ENCODE assay signal across 8 mouse cellular contexts in genomic region chr5:107901014-107901615, GRCm38 (mm10). TPM values are rescaled to one million over a fixed set of nuclear protein-coding genes. Genes with fewer than 3 reads are reported as not detected.
A peak's percentile ranks its signal among the peaks of the same experiment; 100 is the strongest.
DNase-seq lines count a peak whose midpoint lies in the region; ATAC-seq and TF ChIP-seq lines count a peak whose summit lies in the region.

No protein-coding gene starts in this region.

- TF ChIP-seq CTCF in G1E (IDR thresholded peaks at IDR 0.05; ENCODE audit: low read depth, low read length): no peak

- H3K9ac ChIP-seq in limb, embryonic 13.5 days: peak overlapping the region; percentile 98
- H3K9ac ChIP-seq in neural tube, embryonic 15.5 days (replicated peaks): peak overlapping the region; percentile 97

- under 1% methylated on average over 23 of the region's 23 CpGs for WGBS in limb, embryonic 13.5 days
- WGBS in neural tube, embryonic 15.5 days: 1% methylated on average over 23 of the region's 23 CpGs

- peak overlapping the region; percentile 81 for H3K4me2 ChIP-seq in limb, embryonic 13.5 days (replicated peaks)
- H3K4me2 ChIP-seq in neural tube, embryonic 15.5 days: peak overlapping the region; percentile 76

- H3K27me3 ChIP-seq in G1E (ENCODE audit: insufficient read depth, low read length): peaks cover 2% of the 10 kb centered on the region; the same call in 1 of the 2 replicates
- no peaks in the 10 kb centered on the region for H3K27me3 ChIP-seq in limb, embryonic 13.5 days
- no peaks in the 10 kb centered on the region for H3K27me3 ChIP-seq in neural tube, embryonic 15.5 days (replicated peaks)

- H3K4me1 ChIP-seq in G1E (ENCODE audit: insufficient read depth, low read depth, low read length): peaks cover 41% of the 10 kb centered on the region
- H3K4me1 ChIP-seq in limb, embryonic 13.5 days: peaks cover 16% of the 10 kb centered on the region
- peaks cover 16% of the 10 kb centered on the region for H3K4me1 ChIP-seq in neural tube, embryonic 15.5 days

- ATAC-seq in G1E (ENCODE audit: extremely low read depth, insufficient number of reproducible peaks, low FRiP score, poor library complexity, severe bottlenecking): no peak
- ATAC-seq in erythroblast, adult 5-6 weeks (replicated peaks; ENCODE audit: low FRiP score, poor library complexity, severe bottlenecking): peak; percentile 26
- 0 out of 2 replicates have a peak, but pooled peaks have one; percentile 6 for ATAC-seq in limb, embryonic 13.5 days (ENCODE audit: low FRiP score, low read depth)
- peak; percentile 33; the same call in 1 of the 2 replicates for ATAC-seq in neural tube, embryonic 15.5 days (ENCODE audit: low FRiP score)

- peak overlapping the region; percentile 96 for H3K4me3 ChIP-seq in G1E (ENCODE audit: low read depth, low read length)
- H3K4me3 ChIP-seq in limb, embryonic 13.5 days: peak overlapping the region; percentile 99
- H3K4me3 ChIP-seq in neural tube, embryonic 15.5 days (replicated peaks): peak overlapping the region; percentile 99

- no peaks in the 10 kb centered on the region for H3K9me3 ChIP-seq in G1E (replicated peaks)
- H3K9me3 ChIP-seq in limb, embryonic 13.5 days: no peaks in the 10 kb centered on the region
- H3K9me3 ChIP-seq in neural tube, embryonic 15.5 days (replicated peaks): no peaks in the 10 kb centered on the region

- peak overlapping the region; percentile 86 for H3K27ac ChIP-seq in limb, embryonic 13.5 days
- H3K27ac ChIP-seq in neural tube, embryonic 15.5 days (replicated peaks): peak overlapping the region; percentile 92

- H3K36me3 ChIP-seq in G1E (replicated peaks): peaks cover 45% of the 10 kb centered on the region
- H3K36me3 ChIP-seq in limb, embryonic 13.5 days: peaks cover 41% of the 10 kb centered on the region
- H3K36me3 ChIP-seq in neural tube, embryonic 15.5 days: peaks cover 29% of the 10 kb centered on the region

- DNase-seq in layer of hippocampus, adult 9-11 months: peak; percentile 20
- DNase-seq in layer of hippocampus, adult 18-20 months (ENCODE audit: low spot score in 2 of 2): no peak
- no peak for DNase-seq in G1E (ENCODE audit: low spot score)
- no peak for DNase-seq in frontal cortex, postnatal 25 days (ENCODE audit: low spot score in 2 of 2)
- DNase-seq in urinary bladder, postnatal 14 days (ENCODE audit: low spot score): no peak

RNA-seq across cellular contexts. Expression of gene Rpl5, which starts 0.8 kb away (rescaled TPM):
- 10 to 100 TPM; 59.0 to 59.2 TPM for total RNA-seq in layer of hippocampus, adult 18-20 months (2021)
- 875 and 1,036 TPM in 2 replicates for total RNA-seq in G1E (2014; fragmentation: Nextera tagmentation)
- total RNA-seq in G1E (2017): 329 and 387 TPM in 2 replicates
- 53.7 and 54.0 TPM in 2 replicates for polyA plus RNA-seq in G1E (2012)
- 89.2 and 183 TPM in 2 replicates for total RNA-seq in erythroblast, adult 5-6 weeks (2015; ENCODE audit: low replicate concordance)
- total RNA-seq in erythroblast, adult 5-6 weeks (2017; ENCODE audit: low replicate concordance): 48.5 and 162 TPM in 2 replicates
- polyA plus RNA-seq in limb, embryonic 13.5 days (2015; fragmentation: Nextera tagmentation; extraction: Ambion mirVana): 75.5 and 79.7 TPM in 2 replicates
- polyA plus RNA-seq in neural tube, embryonic 15.5 days (2015; fragmentation: Nextera tagmentation; extraction: Ambion mirVana): 56.6 and 64.7 TPM in 2 replicates

RNA-seq across cellular contexts. Expression of gene Evi5, which starts 26.2 kb away (rescaled TPM):
- 10 to 100 TPM; 62.7 to 65.5 TPM for total RNA-seq in layer of hippocampus, adult 18-20 months (2021)
- total RNA-seq in G1E (2014; fragmentation: Nextera tagmentation): 58.1 and 94.2 TPM in 2 replicates
- 26.1 and 36.4 TPM in 2 replicates for total RNA-seq in G1E (2017)
- 3.3 and 3.8 TPM in 2 replicates for polyA plus RNA-seq in G1E (2012)
- 520 and 561 TPM in 2 replicates for total RNA-seq in erythroblast, adult 5-6 weeks (2015; ENCODE audit: low replicate concordance)
- total RNA-seq in erythroblast, adult 5-6 weeks (2017; ENCODE audit: low replicate concordance): 882 and 1,043 TPM in 2 replicates
- polyA plus RNA-seq in limb, embryonic 13.5 days (2015; fragmentation: Nextera tagmentation; extraction: Ambion mirVana): 86.8 and 88.5 TPM in 2 replicates
- polyA plus RNA-seq in neural tube, embryonic 15.5 days (2015; fragmentation: Nextera tagmentation; extraction: Ambion mirVana): 56.0 and 59.5 TPM in 2 replicates

Comparison
In these comparisons a context has a peak if more than half of its experiments do, and no peak if none do; other contexts are left out.
1. RNA of gene Evi5, which starts 26.2 kb away (total RNA-seq): 520 to 1,043 TPM in erythroblast, adult 5-6 weeks; 26.1 to 94.2 TPM in G1E and 62.7 to 65.5 TPM in layer of hippocampus, adult 18-20 months; every median in the first group is over 4 times any median in the second.
2. Peak in every context shown above with its lines, with median percentiles within 50 percentile points of each other: H3K4me3 ChIP-seq.